Mouse (Mus musculus) kidney, embryonic 15.5 days (tissue): ENCODE measurements around the gene Trak1. TPM values are rescaled to one million over a fixed set of nuclear protein-coding genes. Genes with fewer than 3 reads are reported as not detected.

Experiments
- ATAC-seq: fragments of 200-750 bp; cut with Nextera tagmentation; replicated peaks from 2 replicates; pipeline ENCODE4 v1.8.0; 2017; ENCODE audit warnings: moderate TSS enrichment; ENCODE audit not compliant: low FRiP score
- H3K27ac ChIP-seq: fragments of 300-500 bp; sonication (generic); 2 replicates; pipeline ENCODE4 v1.5.1; 2015; ENCODE audit warnings: mild to moderate bottlenecking, inconsistent platforms
- H3K27me3 ChIP-seq: fragments of 300-500 bp; sonication (generic); 2 replicates; pipeline ENCODE4 v1.6.1; 2015; ENCODE audit warnings: inconsistent platforms
- H3K36me3 ChIP-seq: fragments of 300-500 bp; sonication (generic); 2 replicates; pipeline ENCODE4 v1.6.1; 2015; ENCODE audit warnings: inconsistent platforms
- H3K4me1 ChIP-seq: fragments of 300-500 bp; sonication (generic); 2 replicates; pipeline ENCODE4 v1.6.1; 2015; ENCODE audit warnings: inconsistent platforms
- H3K4me2 ChIP-seq: fragments of 300-500 bp; sonication (generic); 2 replicates; pipeline ENCODE4 v1.6.1; 2015; ENCODE audit warnings: moderate library complexity, mild to moderate bottlenecking, inconsistent platforms
- H3K4me3 ChIP-seq: fragments of 300-500 bp; sonication (generic); replicated peaks from 2 replicates; pipeline ENCODE4 v1.5.1; 2015; ENCODE audit warnings: mild to moderate bottlenecking, inconsistent platforms
- H3K9ac ChIP-seq: fragments of 300-500 bp; sonication (generic); 2 replicates; pipeline ENCODE4 v1.6.1; 2015; ENCODE audit warnings: mild to moderate bottlenecking, inconsistent platforms
- H3K9me3 ChIP-seq: fragments of 300-500 bp; sonication (generic); replicated peaks from 2 replicates; pipeline ENCODE4 v1.6.1; 2016; ENCODE audit warnings: inconsistent platforms
- WGBS: fragments of 180-500 bp; shearing (Covaris S2); methylation state at CpG from one replicate; pipeline ENCODE4 v1.1.7; 2015; ENCODE audit warnings: mixed read lengths; 5-methylcytosine and 5-hydroxymethylcytosine counted together
- polyA plus RNA-seq: library from polyadenylated mRNA; unstranded; fragments of >200 nt; fragmentation: Nextera tagmentation; extraction: Ambion mirVana; gene quantifications from 2 replicates; pipeline ENCODE4 v1.2.1, GENCODE M21; 2015

Gene Trak1
- polyA plus RNA-seq, 1 experiment from 2014 or later, result 18.7 TPM

DNA sequence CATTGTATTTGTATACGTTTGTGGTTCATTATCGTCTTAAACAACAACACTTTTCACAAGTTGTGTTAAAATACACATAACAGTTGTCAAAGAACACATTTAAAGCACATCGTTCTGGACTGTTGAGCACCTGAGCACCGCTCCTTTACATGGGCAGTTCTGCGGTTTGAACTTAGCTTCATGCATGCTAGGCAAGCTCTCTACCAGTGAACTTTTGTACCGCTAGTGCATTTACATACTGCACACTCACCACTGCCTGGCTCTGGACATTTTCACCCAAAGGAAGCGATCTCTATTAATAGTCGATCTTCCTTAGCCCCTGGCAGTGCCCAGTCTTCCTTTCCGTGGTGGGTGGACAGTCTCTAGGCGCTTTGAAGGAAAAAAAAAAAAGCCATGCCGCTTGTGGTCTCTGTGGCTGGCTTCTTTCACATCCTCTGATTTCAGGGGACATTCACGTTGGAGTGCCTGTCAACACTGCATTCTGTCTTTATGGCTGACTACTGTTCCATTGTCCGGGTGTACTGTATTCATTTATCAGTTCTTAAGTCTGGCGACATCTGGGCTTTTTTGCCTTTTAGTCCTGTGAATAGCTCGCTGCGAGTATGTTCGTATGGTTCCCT, 84.5 kb downstream of the Trak1 start:
- peaks cover 32% of the 10 kb centered on the region for H3K4me1 ChIP-seq
- H3K9me3 ChIP-seq, result no peaks in the 10 kb centered on the region
- H3K9ac ChIP-seq, result no peak overlapping the region
- no peak overlapping the region for H3K4me2 ChIP-seq
- no peaks in the 10 kb centered on the region for H3K36me3 ChIP-seq
- H3K27ac ChIP-seq, result no peak overlapping the region
- no peak for ATAC-seq
- no peaks in the 10 kb centered on the region for H3K27me3 ChIP-seq
- 73% methylated on average over 17 of the region's 17 CpGs for WGBS
- no peak overlapping the region for H3K4me3 ChIP-seq

DNA sequence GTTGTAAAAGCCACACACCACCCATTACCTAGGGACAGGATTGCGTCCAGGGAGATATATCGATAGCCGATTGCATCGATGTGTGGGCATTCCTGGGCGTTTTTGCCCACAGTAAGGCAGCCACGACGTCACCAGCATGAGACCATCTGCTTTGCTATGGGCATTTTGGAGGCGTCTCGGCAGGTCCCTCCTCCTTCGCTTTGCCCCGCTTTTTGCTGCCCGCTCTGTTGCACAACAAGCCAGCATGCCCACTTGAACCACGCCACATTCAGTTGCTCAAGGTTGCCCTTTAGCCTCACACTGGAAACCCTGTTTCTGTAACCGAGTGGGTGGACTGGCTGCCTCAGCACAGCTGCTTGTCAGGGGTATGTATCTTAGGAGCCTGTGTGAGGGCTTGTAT, 85.3 kb downstream of the Trak1 start:
- Histone ChIP-seq H3K9me3 (no peaks in the 10 kb centered on the region), H3K4me3 (no peak overlapping the region), H3K4me2 (no peak overlapping the region), H3K36me3 (no peaks in the 10 kb centered on the region), H3K4me1 (peaks cover 33% of the 10 kb centered on the region), H3K27ac (no peak overlapping the region), H3K9ac (no peak overlapping the region), H3K27me3 (no peaks in the 10 kb centered on the region)
- ATAC-seq, result no peak
- 89% methylated on average over 14 of the region's 14 CpGs for WGBS

DNA sequence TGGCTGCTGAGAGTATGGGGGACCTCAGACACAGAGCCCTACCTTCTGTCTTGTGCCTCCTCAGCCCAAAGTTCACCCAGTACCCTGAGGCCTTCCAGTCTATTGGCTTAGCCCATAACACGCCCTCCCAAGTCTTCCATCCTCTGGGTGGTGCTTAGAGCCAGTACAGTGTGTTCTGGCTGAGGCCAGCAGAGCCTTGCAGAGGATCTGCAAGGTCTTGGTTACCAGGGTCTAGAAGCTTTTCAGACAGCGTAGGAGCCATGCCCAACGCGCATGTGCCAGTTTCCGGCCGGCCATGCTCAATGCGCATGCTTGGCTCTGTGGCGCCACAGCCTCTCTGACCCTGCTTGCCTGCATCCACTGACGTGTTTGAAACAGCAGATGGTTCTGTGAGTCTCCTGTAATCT, 85.9 kb downstream of the Trak1 start:
- H3K4me1 ChIP-seq, result peaks cover 39% of the 10 kb centered on the region
- no peak overlapping the region for H3K27ac ChIP-seq
- ATAC-seq, result no peak
- no peaks in the 10 kb centered on the region for H3K9me3 ChIP-seq
- no peak overlapping the region for H3K4me2 ChIP-seq
- H3K27me3 ChIP-seq, result no peaks in the 10 kb centered on the region
- no peaks in the 10 kb centered on the region for H3K36me3 ChIP-seq
- no peak overlapping the region for H3K4me3 ChIP-seq
- H3K9ac ChIP-seq, result no peak overlapping the region
- WGBS, result 90% methylated on average over 9 of the region's 9 CpGs

DNA sequence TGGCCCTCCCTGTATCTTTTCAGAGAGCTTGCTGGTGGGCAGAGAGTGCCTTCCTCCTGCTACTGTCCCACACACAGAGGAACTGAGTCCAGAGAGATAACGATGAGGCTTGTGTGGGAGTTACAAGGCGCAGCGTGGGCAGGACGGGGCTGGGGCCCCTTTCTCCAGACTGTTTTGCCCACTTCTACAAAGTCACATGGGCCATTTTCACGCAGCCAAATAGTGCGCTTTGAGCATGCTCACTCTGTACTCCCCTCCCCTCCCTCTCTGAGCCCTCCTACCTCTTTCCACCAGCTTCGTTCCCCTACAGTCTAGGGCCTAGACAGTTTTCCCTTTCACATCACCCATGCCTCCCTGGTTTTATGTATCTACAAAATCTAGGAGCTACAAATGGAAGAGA, 87.3 kb downstream of the Trak1 start:
- H3K4me1 ChIP-seq, result peaks cover 45% of the 10 kb centered on the region
- ATAC-seq, result no peak
- H3K4me2 ChIP-seq, result no peak overlapping the region
- no peak overlapping the region for H3K9ac ChIP-seq
- no peaks in the 10 kb centered on the region for H3K36me3 ChIP-seq
- H3K4me3 ChIP-seq, result no peak overlapping the region
- no peaks in the 10 kb centered on the region for H3K27me3 ChIP-seq
- H3K27ac ChIP-seq, result no peak overlapping the region
- 65% methylated on average over 7 of the region's 7 CpGs for WGBS
- H3K9me3 ChIP-seq, result no peaks in the 10 kb centered on the region

DNA sequence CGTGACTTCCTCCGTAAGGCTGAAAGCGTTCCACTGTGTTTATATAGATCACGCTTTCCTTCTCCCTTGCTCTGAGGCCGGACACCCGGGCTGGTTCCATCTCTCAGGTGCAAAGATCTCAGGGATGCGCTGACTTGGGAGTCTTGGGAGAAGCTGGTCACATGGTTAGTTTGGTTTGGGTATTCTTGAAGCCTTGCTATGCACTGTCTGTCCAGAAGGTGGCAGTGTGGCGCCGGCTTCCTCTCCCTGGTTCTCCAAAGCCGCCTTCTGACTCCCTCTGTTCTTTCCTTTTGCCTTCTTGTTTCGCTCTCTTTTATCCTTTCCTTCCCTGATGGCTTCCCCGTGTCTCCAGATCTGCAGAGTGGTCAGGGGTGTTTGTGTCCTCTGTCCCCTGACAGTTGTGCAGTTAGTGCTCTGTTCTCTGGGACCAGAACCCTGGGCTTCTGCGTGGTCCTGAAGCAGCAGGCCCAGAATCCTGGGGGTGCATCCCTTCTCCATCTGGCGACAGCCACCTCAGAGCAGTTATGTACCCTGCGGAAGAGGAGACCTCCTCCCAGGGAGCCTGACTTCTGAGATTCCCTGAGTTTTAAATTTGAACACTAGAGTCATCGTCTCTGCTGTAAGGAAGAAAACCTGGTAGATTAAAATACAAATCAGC, 87.9 kb downstream of the Trak1 start:
- no peak for ATAC-seq
- H3K4me2 ChIP-seq, result no peak overlapping the region
- H3K4me3 ChIP-seq, result no peak overlapping the region
- H3K9ac ChIP-seq, result no peak overlapping the region
- H3K27me3 ChIP-seq, result no peaks in the 10 kb centered on the region
- H3K4me1 ChIP-seq, result peaks cover 43% of the 10 kb centered on the region
- H3K9me3 ChIP-seq, result no peaks in the 10 kb centered on the region
- no peak overlapping the region for H3K27ac ChIP-seq
- 37% methylated on average over 16 of the region's 16 CpGs for WGBS
- H3K36me3 ChIP-seq, result no peaks in the 10 kb centered on the region

DNA sequence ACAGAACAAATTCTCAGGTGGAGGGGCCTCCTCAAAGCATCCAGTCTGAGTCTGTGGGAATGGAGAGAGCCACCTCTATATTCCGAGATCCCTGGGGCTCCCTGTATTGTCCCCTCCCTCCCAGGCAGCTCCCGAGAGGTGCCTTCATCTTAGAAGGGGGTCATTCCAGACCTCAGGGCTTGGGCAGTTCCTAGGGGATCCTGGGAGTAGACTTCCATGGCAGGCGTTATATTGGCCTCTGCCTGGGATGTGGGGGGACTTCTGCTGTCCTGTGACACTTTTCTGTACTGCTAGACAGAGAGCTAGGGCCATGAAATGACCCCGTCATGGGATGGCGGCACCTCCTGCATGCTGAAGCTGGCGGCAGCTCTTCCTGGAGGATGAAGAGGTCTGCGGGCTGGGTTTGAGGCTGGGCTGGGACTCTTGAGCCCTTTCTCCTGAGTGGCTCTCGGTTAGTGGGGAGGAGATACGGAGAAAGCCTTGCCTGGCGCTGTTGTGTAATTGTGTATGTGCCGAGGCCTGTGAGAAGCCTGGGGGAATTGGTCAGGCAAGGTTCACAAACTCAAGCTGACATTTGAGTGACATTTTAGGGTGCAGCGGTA, 88.5 kb downstream of the Trak1 start:
- Histone ChIP-seq H3K9me3 (no peaks in the 10 kb centered on the region), H3K4me1 (peaks cover 38% of the 10 kb centered on the region), H3K4me2 (no peak overlapping the region), H3K36me3 (no peaks in the 10 kb centered on the region), H3K27me3 (no peaks in the 10 kb centered on the region), H3K9ac (no peak overlapping the region), H3K4me3 (no peak overlapping the region), H3K27ac (no peak overlapping the region)
- WGBS, result 79% methylated on average over 12 of the region's 12 CpGs
- no peak for ATAC-seq

DNA sequence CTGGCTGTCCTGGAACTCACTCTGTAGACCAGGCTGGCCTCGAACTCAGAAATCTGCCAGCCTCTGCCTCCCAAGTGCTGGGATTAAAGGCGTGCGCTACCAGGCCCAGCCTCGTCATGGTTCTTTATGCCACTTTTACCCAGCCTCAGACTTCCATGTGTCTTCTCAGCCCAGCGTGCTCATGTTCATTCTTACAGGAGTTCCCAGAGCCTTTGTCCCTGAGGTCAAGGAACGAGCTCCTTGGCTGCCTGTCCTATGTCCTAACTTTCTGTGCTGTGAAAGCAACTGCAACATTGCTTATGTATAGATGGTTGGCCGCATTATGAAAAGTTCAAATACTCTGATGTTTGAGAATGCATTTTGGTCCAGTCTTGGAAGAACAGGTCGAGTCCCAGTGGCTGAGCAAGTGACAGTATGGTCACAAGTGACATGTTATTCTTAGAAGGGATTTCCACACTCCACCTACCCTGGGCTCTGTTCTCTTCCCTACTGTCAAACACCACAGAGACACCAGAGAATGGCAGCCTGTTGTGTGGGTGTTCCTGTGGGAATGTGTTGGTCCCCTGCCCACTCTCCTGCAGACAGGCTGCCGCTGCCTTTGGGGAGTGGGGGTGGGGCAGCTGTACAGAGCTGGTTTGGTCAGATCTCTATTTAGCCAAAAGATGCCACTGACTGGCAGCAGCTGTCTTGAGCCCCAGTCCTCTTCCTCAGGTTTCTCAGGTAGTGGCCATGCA, 90.4 kb downstream of the Trak1 start:
- Histone ChIP-seq H3K4me3 (no peak overlapping the region), H3K9me3 (no peaks in the 10 kb centered on the region), H3K36me3 (peaks cover 10% of the 10 kb centered on the region; the same call in 1 of the 2 replicates), H3K27me3 (no peaks in the 10 kb centered on the region), H3K9ac (no peak overlapping the region), H3K4me1 (peaks cover 23% of the 10 kb centered on the region), H3K4me2 (no peak overlapping the region), H3K27ac (no peak overlapping the region)
- ATAC-seq, result no peak
- 78% methylated on average over 9 of the region's 9 CpGs for WGBS

DNA sequence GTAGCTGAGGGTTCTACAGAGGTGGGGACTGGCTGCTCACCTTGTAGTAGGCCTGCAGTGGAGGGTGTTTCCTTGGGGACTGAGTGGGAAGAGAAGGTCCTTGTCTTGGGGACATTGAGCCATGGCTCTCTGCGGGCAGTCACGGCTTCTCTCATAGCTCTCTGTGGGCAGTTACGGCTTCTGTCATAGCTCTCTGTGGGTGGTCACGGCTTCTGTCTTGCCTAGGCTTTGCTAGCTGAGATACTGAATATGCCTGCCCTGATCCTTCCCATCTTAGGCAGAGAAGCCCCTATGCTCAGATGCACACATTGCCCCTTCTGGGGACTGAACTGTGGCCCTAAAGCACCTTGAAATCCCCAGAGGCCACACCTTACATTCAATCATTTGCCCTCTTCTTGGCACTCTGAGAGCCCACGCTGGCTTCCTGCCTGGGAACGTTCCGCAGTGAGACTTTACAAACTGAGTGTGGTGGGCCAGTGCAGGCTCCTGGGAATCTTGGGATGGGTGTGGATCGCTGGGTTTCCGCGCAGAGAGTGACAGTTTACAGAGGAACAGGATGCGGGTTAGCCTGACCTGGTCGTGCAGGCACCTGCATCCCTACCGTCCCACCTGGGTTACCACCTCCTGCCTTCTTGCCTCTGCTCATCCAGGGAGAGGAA, 91.1 kb downstream of the Trak1 start:
- Histone ChIP-seq H3K9ac (no peak overlapping the region), H3K4me1 (peaks cover 23% of the 10 kb centered on the region), H3K36me3 (peaks cover 14% of the 10 kb centered on the region; the same call in 1 of the 2 replicates), H3K4me2 (no peak overlapping the region), H3K27ac (no peak overlapping the region), H3K27me3 (no peaks in the 10 kb centered on the region), H3K4me3 (no peak overlapping the region), H3K9me3 (no peaks in the 10 kb centered on the region)
- no peak for ATAC-seq
- 70% methylated on average over 13 of the region's 13 CpGs for WGBS

DNA sequence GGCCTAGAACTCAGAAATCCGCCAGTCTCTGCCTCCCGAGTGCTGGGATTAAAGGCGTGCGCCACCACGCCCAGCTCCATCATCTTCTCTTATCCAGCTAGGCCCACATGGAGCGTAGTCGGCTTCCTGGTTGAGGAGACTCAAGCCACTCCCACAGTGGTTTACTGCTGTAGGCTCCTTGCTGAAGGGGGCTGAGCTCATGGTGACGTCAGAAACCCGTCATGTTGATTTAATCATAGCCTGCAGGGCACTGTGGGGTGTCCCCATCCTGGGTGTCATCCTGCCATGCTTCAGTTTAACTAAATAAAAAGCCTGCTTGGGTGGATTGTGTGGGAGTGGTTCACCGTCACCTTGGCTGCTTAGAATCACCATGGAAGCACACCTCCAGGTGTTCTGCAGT, 92.0 kb downstream of the Trak1 start:
- ATAC-seq, result no peak
- Histone ChIP-seq H3K4me1 (peaks cover 23% of the 10 kb centered on the region), H3K9ac (no peak overlapping the region), H3K4me3 (no peak overlapping the region), H3K27ac (no peak overlapping the region), H3K27me3 (no peaks in the 10 kb centered on the region), H3K4me2 (no peak overlapping the region), H3K9me3 (no peaks in the 10 kb centered on the region), H3K36me3 (peaks cover 14% of the 10 kb centered on the region; the same call in 1 of the 2 replicates)
- 86% methylated on average over 10 of the region's 10 CpGs for WGBS

DNA sequence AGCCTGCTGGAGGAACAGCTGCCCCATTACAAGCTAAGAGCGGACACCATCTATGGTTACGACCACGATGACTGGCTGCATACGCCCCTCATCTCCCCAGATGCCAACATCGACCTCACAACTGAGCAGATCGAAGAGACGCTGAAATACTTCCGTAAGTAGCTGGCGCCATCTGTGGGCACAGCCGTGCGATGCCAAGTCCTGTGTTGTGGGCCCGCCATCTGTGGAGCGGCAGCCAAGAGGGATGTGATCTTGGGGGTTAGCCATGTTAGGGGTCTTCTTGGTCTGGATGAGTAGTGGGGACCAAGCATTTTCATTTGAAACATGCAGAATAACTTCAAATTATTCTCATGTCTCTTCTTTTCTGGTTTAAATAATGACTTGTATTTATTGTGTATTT, 94.6 kb downstream of the Trak1 start:
- no peak overlapping the region for H3K9ac ChIP-seq
- peaks cover 14% of the 10 kb centered on the region; the same call in 1 of the 2 replicates for H3K36me3 ChIP-seq
- no peak overlapping the region for H3K4me2 ChIP-seq
- H3K4me1 ChIP-seq, result peaks cover 13% of the 10 kb centered on the region
- no peak overlapping the region for H3K4me3 ChIP-seq
- H3K27ac ChIP-seq, result no peak overlapping the region
- H3K27me3 ChIP-seq, result no peaks in the 10 kb centered on the region
- 93% methylated on average over 13 of the region's 13 CpGs for WGBS
- no peak for ATAC-seq
- no peaks in the 10 kb centered on the region for H3K9me3 ChIP-seq

DNA sequence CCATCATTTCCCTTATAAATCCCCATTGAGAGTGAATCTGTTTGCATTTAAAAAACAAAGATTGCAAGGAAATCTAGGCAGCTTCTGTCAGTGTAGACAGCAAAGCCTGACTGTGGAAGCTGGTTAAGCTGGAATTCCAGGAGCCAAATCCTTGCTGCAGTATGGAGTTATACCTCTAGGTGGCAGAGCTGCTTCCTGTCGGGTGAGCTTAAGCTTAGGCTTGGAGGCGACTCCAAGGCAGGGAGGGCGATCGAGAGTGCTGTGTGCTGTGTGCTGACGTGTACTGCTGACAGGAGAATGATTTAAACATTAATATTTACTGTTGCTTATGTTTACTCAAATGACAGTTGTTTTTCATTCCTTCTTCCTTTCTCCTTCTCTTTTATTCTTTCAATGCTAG, 95.1 kb downstream of the Trak1 start:
- 41% methylated on average over 5 of the region's 5 CpGs for WGBS

More for the DNA sequence above, 95.1 kb downstream of the Trak1 start:
- no peaks in the 10 kb centered on the region for H3K27me3 ChIP-seq
- ATAC-seq, result no peak
- no peak overlapping the region for H3K4me3 ChIP-seq
- H3K4me2 ChIP-seq, result no peak overlapping the region
- H3K9ac ChIP-seq, result no peak overlapping the region
- H3K4me1 ChIP-seq, result peaks cover 14% of the 10 kb centered on the region
- no peaks in the 10 kb centered on the region for H3K9me3 ChIP-seq
- H3K36me3 ChIP-seq, result peaks cover 14% of the 10 kb centered on the region; the same call in 1 of the 2 replicates
- H3K27ac ChIP-seq, result no peak overlapping the region
